Mouse (Mus musculus): ENCODE data around the gene Sh3bgr.

Sh3bgr gene

GRCm38 (mm10) chr16:96199913-96200701 lies at the start of gene Sh3bgr:
Gene Sh3bgr, plus strand, starts transcription at chr16:96200450.
- no peak for DNase-seq

GRCm38 (mm10) chr16:96150995-96151394 lies 49.3 kb upstream of the Sh3bgr start:
- no peak for DNase-seq

GRCm38 (mm10) chr16:96151551-96151950 lies 48.7 kb upstream of the Sh3bgr start:
- peak; percentile 55 to 81 for DNase-seq

GRCm38 (mm10) chr16:96154476-96154875 lies 45.8 kb upstream of the Sh3bgr start:
- DNase-seq = no peak

- DNase-seq = no peak
Measured at GRCm38 (mm10) chr16:96156019-96156418, 44.2 kb upstream of the Sh3bgr start.

- DNase-seq = no peak
Measured at GRCm38 (mm10) chr16:96157171-96157570, 43.1 kb upstream of the Sh3bgr start.

GRCm38 (mm10) chr16:96158511-96159080 lies 41.7 kb upstream of the Sh3bgr start:
- no peak for DNase-seq

- DNase-seq = peak in 1 of 2 experiments; percentile 40
Measured at GRCm38 (mm10) chr16:96159091-96159731, 41.0 kb upstream of the Sh3bgr start.

GRCm38 (mm10) chr16:96159794-96160346 lies 40.4 kb upstream of the Sh3bgr start:
- DNase-seq = no peak

GRCm38 (mm10) chr16:96160927-96161326 lies 39.3 kb upstream of the Sh3bgr start:
- DNase-seq = no peak

GRCm38 (mm10) chr16:96161336-96161735 lies 38.9 kb upstream of the Sh3bgr start:
- no peak for DNase-seq

- DNase-seq = no peak
Measured at GRCm38 (mm10) chr16:96165723-96166264, 34.5 kb upstream of the Sh3bgr start.

- DNase-seq = no peak
Measured at GRCm38 (mm10) chr16:96168837-96169236, 31.4 kb upstream of the Sh3bgr start.

- DNase-seq = no peak
Measured at GRCm38 (mm10) chr16:96173648-96174047, 26.6 kb upstream of the Sh3bgr start.

GRCm38 (mm10) chr16:96175399-96175798 lies 24.9 kb upstream of the Sh3bgr start:
- DNase-seq = no peak

- no peak for DNase-seq
Measured at GRCm38 (mm10) chr16:96179156-96179555, 21.1 kb upstream of the Sh3bgr start.

GRCm38 (mm10) chr16:96187619-96188018 lies 12.6 kb upstream of the Sh3bgr start:
- no peak for DNase-seq

GRCm38 (mm10) chr16:96191531-96192506 lies 8.4 kb upstream of the Sh3bgr start, which contains the start of gene Lca5l:
Gene Lca5l, minus strand, starts transcription at chr16:96192271.
- DNase-seq = peak; percentile 92 to 96

- DNase-seq = no peak
Measured at GRCm38 (mm10) chr16:96200702-96201028, 415 bp downstream of the Sh3bgr start.

- no peak for DNase-seq
Measured at GRCm38 (mm10) chr16:96201485-96202232, 1.4 kb downstream of the Sh3bgr start.

- DNase-seq = no peak
Measured at GRCm38 (mm10) chr16:96209789-96210188, 9.5 kb downstream of the Sh3bgr start.
